Mouse (Mus musculus): ENCODE results near the gene Stox1. TPM values are rescaled to one million over a fixed set of nuclear protein-coding genes. Genes with fewer than 3 reads are reported as not detected.
"Not testable (repeated sequence)": the region's sequence is repeated elsewhere in the genome, so short reads cannot be mapped to it uniquely, and the experiment has no call there.

Gene Stox1
- polyA plus RNA-seq, 2 experiments = 0.63 to 0.65 TPM

DNA sequence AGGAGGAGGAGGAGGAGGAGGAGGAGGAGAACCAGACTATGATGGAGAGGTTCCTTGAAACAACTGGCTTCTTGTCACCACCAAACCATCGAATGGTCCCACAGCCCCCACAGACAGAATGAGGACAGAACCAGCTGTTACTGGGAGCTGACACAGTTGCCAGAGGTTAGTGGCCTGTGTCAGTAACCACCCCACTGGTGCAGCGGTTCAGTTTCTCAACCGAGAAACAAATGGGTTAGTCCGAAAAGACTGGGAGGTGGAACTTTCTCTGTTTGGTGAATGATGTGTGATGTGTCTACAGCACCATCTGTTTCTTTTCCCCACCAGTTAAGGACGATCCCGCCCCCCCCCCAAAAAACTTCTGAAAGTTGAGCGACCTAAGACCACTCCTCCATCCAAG lies 992 bp downstream of the Stox1 start:
- Histone ChIP-seq H3K4me2 (replicated peaks; ENCODE audit: low read depth, low read length, severe bottlenecking) (peak overlapping the region; percentile 93), H3K4me3 (replicated peaks; ENCODE audit: low read length) (no peak overlapping the region), H3K9ac (ENCODE audit: low read depth, low read length, severe bottlenecking) (no peak overlapping the region), H3K9me3 (ENCODE audit: control insufficient read depth, low read length) (no peaks in the 10 kb centered on the region), H3K4me1 (ENCODE audit: control insufficient read depth, insufficient read depth, low read length) (peaks cover 4% of the 10 kb centered on the region), H3K36me3 (ENCODE audit: control insufficient read depth, insufficient read depth, low read length) (no peaks in the 10 kb centered on the region), H3K27me3 (ENCODE audit: control insufficient read depth, insufficient read depth, low read length) (no peaks in the 10 kb centered on the region), H3K27ac (replicated peaks; ENCODE audit: low read depth, low read length) (no peak overlapping the region)
- WGBS = 8% methylated on average over 7 of the region's 7 CpGs
- DNase-seq (ENCODE audit: low spot score) (no peak), ATAC-seq (ENCODE audit: low FRiP score, low read depth) (no peak)
- TF ChIP-seq POLR2A (IDR thresholded peaks at IDR 0.05; ENCODE audit: borderline replicate concordance, extremely low read depth, insufficient read depth, insufficient read length) = no peak

DNA sequence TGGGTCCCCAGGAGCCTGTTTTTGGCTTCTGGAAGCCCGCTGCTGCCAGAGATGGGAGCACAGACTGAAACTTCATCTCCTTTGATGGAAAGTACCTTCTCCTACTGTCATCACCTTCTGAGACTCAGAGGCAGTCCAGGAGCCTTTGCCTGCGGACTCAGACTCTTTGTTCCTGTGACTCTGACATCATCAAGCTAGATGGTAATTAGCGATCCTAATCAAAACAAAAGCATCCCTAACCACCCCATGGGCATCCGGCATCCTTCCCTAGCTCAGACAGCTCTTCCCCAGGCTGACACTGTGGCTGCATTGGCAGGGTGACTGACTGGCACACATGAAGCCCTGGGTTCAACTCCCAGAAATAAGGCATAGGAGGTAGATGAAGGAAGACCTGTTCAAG lies 3.2 kb downstream of the Stox1 start:
- Histone ChIP-seq H3K9me3 (ENCODE audit: control insufficient read depth, low read length) (no peaks in the 10 kb centered on the region), H3K4me1 (ENCODE audit: control insufficient read depth, insufficient read depth, low read length) (peaks cover 4% of the 10 kb centered on the region), H3K27ac (replicated peaks; ENCODE audit: low read depth, low read length) (no peak overlapping the region), H3K27me3 (ENCODE audit: control insufficient read depth, insufficient read depth, low read length) (no peaks in the 10 kb centered on the region), H3K4me3 (replicated peaks; ENCODE audit: low read length) (no peak overlapping the region), H3K9ac (ENCODE audit: low read depth, low read length, severe bottlenecking) (no peak overlapping the region), H3K36me3 (ENCODE audit: control insufficient read depth, insufficient read depth, low read length) (no peaks in the 10 kb centered on the region), H3K4me2 (replicated peaks; ENCODE audit: low read depth, low read length, severe bottlenecking) (no peak overlapping the region)
- 25% methylated on average over 4 of the region's 4 CpGs for WGBS
- DNase-seq (ENCODE audit: low spot score) = no peak
- no peak for ATAC-seq (ENCODE audit: low FRiP score, low read depth)
- TF ChIP-seq POLR2A (IDR thresholded peaks at IDR 0.05; ENCODE audit: borderline replicate concordance, extremely low read depth, insufficient read depth, insufficient read length) = no peak

DNA sequence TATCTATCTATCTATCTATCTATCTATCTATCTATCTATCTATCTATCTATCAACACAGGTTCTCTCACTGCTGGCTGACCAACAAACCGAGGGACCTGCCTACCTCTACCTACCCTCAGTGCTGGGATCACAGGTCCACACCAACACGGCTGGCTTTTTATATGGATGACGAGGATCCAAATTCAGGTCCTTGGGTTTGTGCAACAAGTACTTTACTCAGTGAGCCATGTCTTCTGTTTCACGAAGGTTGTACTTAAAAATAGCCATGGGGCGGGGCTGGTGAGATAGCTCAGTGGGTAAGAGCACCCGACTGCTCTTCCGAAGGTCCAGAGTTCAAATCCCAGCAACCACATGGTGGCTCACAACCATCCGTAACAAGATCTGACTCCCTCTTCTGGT lies 5.4 kb downstream of the Stox1 start:
- not testable (repeated sequence) for H3K9ac ChIP-seq (ENCODE audit: low read depth, low read length, severe bottlenecking); ATAC-seq (ENCODE audit: low FRiP score, low read depth); H3K27ac ChIP-seq (replicated peaks; ENCODE audit: low read depth, low read length); H3K4me1 ChIP-seq (ENCODE audit: control insufficient read depth, insufficient read depth, low read length); H3K36me3 ChIP-seq (ENCODE audit: control insufficient read depth, insufficient read depth, low read length); H3K4me3 ChIP-seq (replicated peaks; ENCODE audit: low read length); H3K9me3 ChIP-seq (ENCODE audit: control insufficient read depth, low read length); H3K27me3 ChIP-seq (ENCODE audit: control insufficient read depth, insufficient read depth, low read length); H3K4me2 ChIP-seq (replicated peaks; ENCODE audit: low read depth, low read length, severe bottlenecking); DNase-seq (ENCODE audit: low spot score)
- WGBS = 92% methylated on average over 7 of the region's 8 CpGs

DNA sequence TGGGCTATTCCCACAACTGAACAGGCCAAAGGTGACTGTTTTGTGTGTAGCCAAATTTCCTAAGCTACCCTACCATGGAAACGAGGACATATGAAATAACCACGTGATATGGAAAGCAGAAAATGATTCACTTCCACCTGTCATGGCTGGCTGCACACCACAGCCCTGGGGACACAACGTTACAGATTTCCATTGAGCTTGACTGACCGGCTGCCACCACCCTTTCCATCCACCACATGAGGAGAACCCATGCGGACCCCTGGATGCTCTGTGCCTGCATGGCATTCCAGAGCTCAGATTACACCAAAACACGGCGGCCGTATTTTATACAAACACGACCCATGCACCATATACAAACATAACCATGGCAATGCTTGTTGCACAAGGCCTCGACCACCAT lies 12.5 kb downstream of the Stox1 start:
- ATAC-seq (ENCODE audit: low FRiP score, low read depth) = no peak
- H3K36me3 ChIP-seq (ENCODE audit: control insufficient read depth, insufficient read depth, low read length) = no peaks in the 10 kb centered on the region
- no peak for TF ChIP-seq POLR2A (IDR thresholded peaks at IDR 0.05; ENCODE audit: borderline replicate concordance, extremely low read depth, insufficient read depth, insufficient read length)
- no peak overlapping the region for H3K27ac ChIP-seq (replicated peaks; ENCODE audit: low read depth, low read length)
- H3K4me1 ChIP-seq (ENCODE audit: control insufficient read depth, insufficient read depth, low read length) = no peaks in the 10 kb centered on the region
- no peaks in the 10 kb centered on the region for H3K27me3 ChIP-seq (ENCODE audit: control insufficient read depth, insufficient read depth, low read length)
- H3K4me2 ChIP-seq (replicated peaks; ENCODE audit: low read depth, low read length, severe bottlenecking) = no peak overlapping the region
- H3K9me3 ChIP-seq (ENCODE audit: control insufficient read depth, low read length) = no peaks in the 10 kb centered on the region
- no peak overlapping the region for H3K9ac ChIP-seq (ENCODE audit: low read depth, low read length, severe bottlenecking)
- DNase-seq (ENCODE audit: low spot score) = no peak
- 83% methylated on average over 10 of the region's 10 CpGs for WGBS
- no peak overlapping the region for H3K4me3 ChIP-seq (replicated peaks; ENCODE audit: low read length)

DNA sequence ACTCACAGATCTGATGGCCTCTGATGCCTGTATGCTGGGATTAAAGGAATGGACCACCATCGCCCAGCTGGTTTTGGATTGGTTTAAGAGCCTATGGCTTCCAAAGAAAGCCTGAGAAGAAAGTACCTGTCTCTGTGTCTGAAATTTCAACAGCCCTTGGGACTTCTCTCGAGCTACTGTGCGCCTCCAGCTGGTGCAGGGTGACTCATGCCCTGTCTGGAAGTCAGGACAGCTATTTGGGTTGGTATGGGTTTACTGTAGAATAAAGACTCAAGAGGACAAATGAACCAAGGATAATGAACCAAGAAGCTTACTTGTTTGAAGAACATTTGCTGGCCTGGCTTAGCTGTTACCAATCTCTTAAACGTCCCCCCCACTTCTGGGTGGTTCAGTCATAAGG lies 22.3 kb downstream of the Stox1 start:
- Histone ChIP-seq H3K9ac (ENCODE audit: low read depth, low read length, severe bottlenecking) (no peak overlapping the region), H3K36me3 (ENCODE audit: control insufficient read depth, insufficient read depth, low read length) (no peaks in the 10 kb centered on the region), H3K27ac (replicated peaks; ENCODE audit: low read depth, low read length) (no peak overlapping the region), H3K4me3 (replicated peaks; ENCODE audit: low read length) (no peak overlapping the region), H3K4me1 (ENCODE audit: control insufficient read depth, insufficient read depth, low read length) (no peaks in the 10 kb centered on the region), H3K9me3 (ENCODE audit: control insufficient read depth, low read length) (no peaks in the 10 kb centered on the region), H3K4me2 (replicated peaks; ENCODE audit: low read depth, low read length, severe bottlenecking) (no peak overlapping the region), H3K27me3 (ENCODE audit: control insufficient read depth, insufficient read depth, low read length) (no peaks in the 10 kb centered on the region)
- 79% methylated on average over 4 of the region's 4 CpGs for WGBS
- TF ChIP-seq POLR2A (IDR thresholded peaks at IDR 0.05; ENCODE audit: borderline replicate concordance, extremely low read depth, insufficient read depth, insufficient read length) = no peak
- ATAC-seq (ENCODE audit: low FRiP score, low read depth) = no peak
- DNase-seq (ENCODE audit: low spot score) = no peak

DNA sequence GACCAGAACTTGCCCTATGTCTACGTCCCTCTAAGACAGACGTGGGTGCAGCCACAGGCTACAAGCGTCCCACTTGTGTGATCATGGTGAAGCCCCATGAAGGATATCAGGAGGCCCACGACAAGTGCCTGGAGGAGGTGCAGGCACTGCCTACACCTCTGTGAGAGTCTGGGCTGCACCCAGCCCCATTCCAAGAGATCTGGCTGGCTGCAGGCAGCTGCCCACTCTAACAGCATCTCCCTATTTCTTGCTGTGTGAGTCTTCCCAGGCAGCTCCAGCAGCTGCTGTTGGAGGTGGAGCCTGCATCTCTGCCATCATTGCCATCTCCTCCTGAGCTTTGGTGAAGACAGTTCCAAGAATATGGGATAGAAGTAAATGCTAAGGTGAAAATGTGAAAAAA lies 23.5 kb downstream of the Stox1 start:
- H3K9me3 ChIP-seq (ENCODE audit: control insufficient read depth, low read length) = no peaks in the 10 kb centered on the region
- no peaks in the 10 kb centered on the region for H3K36me3 ChIP-seq (ENCODE audit: control insufficient read depth, insufficient read depth, low read length)
- no peak for TF ChIP-seq POLR2A (IDR thresholded peaks at IDR 0.05; ENCODE audit: borderline replicate concordance, extremely low read depth, insufficient read depth, insufficient read length)
- no peak overlapping the region for H3K27ac ChIP-seq (replicated peaks; ENCODE audit: low read depth, low read length)
- H3K4me1 ChIP-seq (ENCODE audit: control insufficient read depth, insufficient read depth, low read length) = no peaks in the 10 kb centered on the region
- no peak overlapping the region for H3K9ac ChIP-seq (ENCODE audit: low read depth, low read length, severe bottlenecking)
- DNase-seq (ENCODE audit: low spot score) = no peak
- H3K4me2 ChIP-seq (replicated peaks; ENCODE audit: low read depth, low read length, severe bottlenecking) = no peak overlapping the region
- WGBS = 80% methylated on average over 4 of the region's 4 CpGs
- no peaks in the 10 kb centered on the region for H3K27me3 ChIP-seq (ENCODE audit: control insufficient read depth, insufficient read depth, low read length)
- H3K4me3 ChIP-seq (replicated peaks; ENCODE audit: low read length) = no peak overlapping the region
- ATAC-seq (ENCODE audit: low FRiP score, low read depth) = no peak
